Mouse (Mus musculus): ENCODE measurements around the gene Sfrp4.

Sfrp4 gene

DNA sequence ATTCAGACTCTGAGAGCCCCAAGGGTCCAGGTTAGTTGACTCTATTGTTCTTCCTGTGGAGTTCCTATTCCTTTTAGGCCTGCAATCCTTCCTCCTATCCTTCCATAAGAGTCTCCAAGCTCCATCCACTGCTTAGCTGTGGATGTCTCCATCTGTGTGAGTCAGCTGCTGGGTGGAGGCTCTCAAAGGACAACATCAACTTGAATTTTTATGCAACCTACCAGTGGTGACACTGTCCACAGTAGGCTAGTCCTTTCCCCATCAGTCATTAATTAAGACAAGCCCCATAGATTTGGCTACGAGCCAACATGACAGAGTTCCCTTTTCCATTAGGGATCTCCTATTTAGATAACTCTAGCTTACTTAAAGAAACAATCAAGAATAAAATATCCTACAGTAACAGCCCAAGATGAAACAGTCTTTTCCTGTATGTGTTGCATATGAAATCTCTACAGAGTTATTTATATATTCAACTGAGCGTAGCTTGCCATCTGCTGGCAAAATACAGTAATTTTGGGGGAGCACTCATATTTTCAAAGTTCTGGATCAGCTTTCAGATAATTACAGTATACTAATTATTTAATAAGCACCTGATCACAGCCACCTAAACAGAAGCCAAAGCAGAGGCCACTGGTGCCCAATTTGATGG, 17.4 kb downstream of the Sfrp4 start:
- 56% methylated on average over 2 of the region's 2 CpGs for WGBS

DNA sequence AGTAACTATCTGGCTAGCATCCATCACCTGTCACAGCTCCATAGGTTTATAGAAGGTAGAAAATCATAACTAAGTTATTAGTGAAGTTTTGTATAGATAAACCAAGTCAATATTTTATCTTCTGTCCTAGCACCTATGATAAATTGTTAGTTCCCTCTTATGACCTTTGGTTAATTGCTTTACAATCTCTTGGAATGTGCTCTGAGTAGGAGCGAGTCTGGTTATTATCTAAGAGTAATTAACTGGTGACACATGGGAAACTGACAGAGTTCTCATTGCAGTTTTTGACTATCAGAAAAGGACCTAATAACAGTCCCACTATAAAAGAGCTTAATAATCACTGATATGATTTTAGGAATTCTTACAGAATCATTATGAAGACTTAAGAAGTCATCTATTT, 20.6 kb downstream of the Sfrp4 start:
- WGBS = 85% methylated on average over 1 of the region's 1 CpGs

DNA sequence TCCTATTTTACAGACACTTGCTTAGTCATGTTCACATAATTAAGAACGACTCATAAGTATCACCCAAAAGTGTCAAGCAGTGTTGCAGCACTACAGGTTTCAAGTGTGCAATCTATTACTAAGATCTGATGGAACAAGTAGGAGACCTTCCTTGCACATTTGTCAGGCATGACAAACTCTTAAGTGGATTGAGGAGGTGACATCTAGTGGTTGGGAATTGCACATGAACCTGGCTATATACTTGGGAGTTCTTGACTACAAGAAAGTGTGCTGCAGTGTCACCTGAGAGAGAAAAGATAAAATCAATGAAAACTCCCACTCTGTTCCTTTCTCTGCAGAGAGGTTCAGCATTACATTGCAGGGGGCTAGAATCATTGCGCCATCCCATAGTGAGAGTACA, 21.3 kb downstream of the Sfrp4 start:
- WGBS = 70% methylated on average over 2 of the region's 2 CpGs

DNA sequence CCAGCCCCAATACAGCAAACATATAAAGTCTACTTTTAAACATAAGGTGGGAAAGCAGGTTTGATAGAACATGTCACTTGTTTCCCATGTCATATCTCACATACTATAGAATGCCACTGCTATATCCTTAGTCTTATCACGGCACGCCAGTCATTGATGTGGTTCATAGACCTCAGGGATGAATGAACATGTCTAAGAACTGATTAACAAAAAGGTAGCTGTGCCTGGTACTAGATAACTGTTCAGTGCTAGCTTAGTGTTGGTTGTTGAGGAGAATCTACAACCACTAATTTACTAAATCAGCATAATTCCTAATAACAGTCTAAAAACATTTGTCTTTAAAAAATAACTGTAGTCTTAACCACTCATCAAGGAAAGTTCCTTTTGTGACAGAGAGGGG, 26.9 kb downstream of the Sfrp4 start:
- 98% methylated on average over 2 of the region's 2 CpGs for WGBS

GRCm38 (mm10) chr13:19652405-19652804, 29.5 kb downstream of the Sfrp4 start:
- 95% methylated on average over 2 of the region's 2 CpGs for WGBS

DNA sequence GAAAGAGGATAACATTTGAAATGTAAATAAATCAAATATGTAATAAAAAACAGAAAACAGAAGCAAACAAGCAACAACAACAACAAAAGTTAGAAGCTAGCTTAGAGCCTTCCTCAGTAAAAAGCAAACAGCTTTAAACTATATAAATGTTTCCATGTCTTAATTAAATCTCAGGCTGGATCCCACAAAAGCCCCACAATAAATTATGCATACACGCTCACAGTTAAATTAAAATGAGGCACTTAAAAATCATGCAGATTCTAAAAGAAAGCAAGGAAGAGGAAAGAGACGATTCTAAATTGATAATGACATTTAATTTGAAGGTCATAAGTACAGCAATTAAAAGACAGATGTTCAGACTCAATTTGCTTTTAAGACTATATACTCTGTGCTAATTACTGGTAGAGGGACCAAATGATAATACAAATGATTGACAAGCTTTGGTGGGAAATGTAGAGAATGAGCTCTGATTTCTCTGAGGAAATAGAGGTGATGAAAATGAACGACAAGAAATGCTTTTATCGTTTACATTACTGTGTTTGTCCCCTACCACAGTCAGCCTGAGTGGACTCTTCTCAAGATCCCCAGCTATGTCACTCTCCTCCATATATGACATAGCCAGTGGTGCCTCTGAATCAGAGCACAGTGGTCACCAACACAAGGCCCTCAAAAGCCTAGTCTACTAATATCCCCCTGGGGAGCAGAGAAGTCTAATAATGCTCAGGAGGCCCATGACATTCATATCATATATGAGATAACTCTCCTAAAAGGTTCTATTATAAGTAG, 45.6 kb downstream of the Sfrp4 start:
- 48% methylated on average over 4 of the region's 4 CpGs for WGBS

DNA sequence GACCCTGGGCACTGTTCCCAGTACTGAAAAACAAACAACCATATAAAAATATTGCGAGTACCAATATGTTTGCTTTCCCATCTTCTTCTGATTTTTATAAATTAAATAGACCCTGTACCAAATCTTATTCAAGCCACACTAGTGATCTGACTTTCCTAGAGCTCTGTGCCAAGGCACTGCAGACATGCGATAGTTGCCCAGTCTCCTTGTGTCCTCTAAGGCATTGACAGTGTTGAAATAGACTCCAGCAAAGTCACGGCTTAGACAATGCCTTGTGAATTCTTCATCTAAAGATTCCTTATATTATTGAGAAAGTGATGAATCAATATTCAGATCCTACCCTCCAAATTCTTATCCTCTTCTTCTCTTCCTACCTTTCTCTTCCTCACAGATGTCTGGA, 51.1 kb downstream of the Sfrp4 start:
- 65% methylated on average over 3 of the region's 3 CpGs for WGBS
